Mouse (Mus musculus): Measurements from ENCODE around the gene 4931406P16Rik.

The 4931406P16Rik gene

DNA sequence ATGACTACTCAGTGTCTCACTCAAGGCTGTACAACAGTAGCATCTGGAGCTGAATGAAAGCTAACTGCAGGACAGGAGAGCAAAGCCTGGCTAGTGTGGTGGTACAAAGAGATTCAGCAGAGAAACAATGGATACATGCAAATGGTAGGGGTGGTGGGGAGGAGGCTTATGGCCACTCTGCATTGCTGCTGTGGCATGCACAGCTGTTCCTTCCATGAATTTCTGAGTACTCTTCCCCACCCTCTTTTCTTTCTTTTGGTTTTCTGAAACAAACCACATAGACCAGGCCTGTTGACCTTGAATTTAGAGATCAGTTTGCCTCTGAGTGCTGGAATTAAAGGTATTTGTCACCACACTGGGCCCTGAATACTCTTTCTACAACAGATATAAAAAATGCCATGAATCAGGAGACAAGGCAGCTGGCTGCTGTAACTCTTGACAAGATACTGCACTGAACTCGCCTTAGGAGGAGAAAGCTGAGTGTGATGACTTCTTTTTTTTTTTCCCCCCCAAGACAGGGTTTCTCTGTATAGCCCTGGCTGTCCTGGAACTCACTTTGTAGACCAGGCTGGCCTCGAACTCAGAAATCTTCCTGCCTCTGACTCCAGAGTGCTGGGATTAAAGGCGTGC lies 66.4 kb downstream of the 4931406P16Rik start:
- DNase-seq (ENCODE audit: low spot score) = no peak

GRCm38 (mm10) chr7:34242176-34242575 lies 71.2 kb downstream of the 4931406P16Rik start:
- no peak for DNase-seq (ENCODE audit: low spot score)

GRCm38 (mm10) chr7:34238086-34238485 lies 75.3 kb downstream of the 4931406P16Rik start:
- no peak for DNase-seq (ENCODE audit: low spot score)

GRCm38 (mm10) chr7:34235602-34236001 lies 77.7 kb downstream of the 4931406P16Rik start:
- no peak for DNase-seq (ENCODE audit: low spot score)

GRCm38 (mm10) chr7:34234610-34235561 lies 78.5 kb downstream of the 4931406P16Rik start:
- DNase-seq (ENCODE audit: low spot score) = peak; percentile 28

GRCm38 (mm10) chr7:34233909-34234609 lies 79.3 kb downstream of the 4931406P16Rik start:
- DNase-seq (ENCODE audit: low spot score) = peak; percentile 92

- DNase-seq (ENCODE audit: low spot score) = no peak
These were observed 80.3 kb downstream of the 4931406P16Rik start for GRCm38 (mm10) chr7:34232785-34233725.

- peak; percentile 81 for DNase-seq (ENCODE audit: low spot score)
These were observed 83.2 kb downstream of the 4931406P16Rik start, which contains the start of gene Gpi1 for GRCm38 (mm10) chr7:34230116-34230515. Gpi1 (minus strand) TSS chr7:34230336.

DNA sequence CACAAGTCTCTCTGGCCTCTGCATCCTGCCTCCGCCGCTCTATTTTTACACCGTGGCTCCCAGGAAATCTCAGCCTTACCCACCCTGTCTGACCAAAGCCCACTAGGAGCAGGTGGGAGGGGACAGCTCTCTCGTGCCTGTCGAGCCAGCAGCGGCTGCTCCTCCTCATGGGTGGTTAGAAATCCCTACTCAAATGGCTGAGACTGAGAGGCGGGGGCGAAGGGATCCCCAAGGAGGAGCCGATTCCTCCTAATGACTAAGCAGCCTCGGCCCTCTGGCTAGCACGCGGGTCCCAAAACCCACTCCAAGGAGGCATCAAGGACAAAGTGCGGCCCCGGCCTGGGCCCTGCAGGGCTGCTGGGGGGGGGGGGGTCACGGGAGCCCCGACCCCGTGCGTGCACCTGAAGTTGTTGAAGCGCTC lies 83.7 kb downstream of the 4931406P16Rik start:
- DNase-seq (ENCODE audit: low spot score) = peak; percentile 44

GRCm38 (mm10) chr7:34229153-34229552 lies 84.2 kb downstream of the 4931406P16Rik start:
- DNase-seq (ENCODE audit: low spot score) = no peak

DNA sequence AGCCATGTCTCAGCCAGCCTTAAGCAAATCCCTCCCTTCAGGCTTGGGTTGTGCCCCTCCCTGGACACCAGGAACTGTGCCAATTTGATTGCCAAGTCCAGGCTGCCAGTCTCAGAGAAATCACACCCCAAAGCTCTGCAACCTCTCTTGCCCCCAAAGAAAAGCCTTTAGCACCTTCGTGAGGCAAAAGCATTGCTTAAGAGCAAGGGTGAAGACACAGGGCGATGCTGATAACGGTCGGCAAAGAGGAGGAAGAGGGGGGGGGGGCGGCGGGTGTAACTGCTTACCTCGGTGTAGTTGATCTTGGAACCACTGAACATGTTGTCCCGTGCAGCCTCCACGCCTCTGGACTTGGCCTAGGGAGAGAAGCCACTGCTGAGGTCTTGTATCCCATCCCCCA lies 84.7 kb downstream of the 4931406P16Rik start:
- no peak for DNase-seq (ENCODE audit: low spot score)

DNA sequence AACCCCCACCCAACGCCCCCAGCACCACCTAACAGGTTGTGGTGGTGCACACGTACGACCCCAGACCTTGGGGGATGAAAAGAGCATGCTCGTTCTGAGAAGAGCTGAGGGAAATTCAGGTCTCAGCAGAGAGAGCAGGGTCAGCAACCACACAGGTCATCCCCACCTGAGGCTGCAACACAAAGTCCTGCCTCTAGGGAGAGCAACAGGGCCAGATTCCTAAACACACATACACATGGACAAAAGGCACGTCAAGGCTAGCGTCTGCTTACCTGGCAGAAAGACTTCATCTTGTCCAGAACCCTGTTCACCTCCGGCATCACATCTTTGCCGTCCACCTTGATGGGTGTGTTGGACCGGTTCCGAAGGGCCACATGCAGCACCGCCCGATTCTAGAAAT lies 86.5 kb downstream of the 4931406P16Rik start:
- no peak for DNase-seq (ENCODE audit: low spot score)

- no peak for DNase-seq (ENCODE audit: low spot score)
These were observed 87.3 kb downstream of the 4931406P16Rik start for GRCm38 (mm10) chr7:34226086-34226485.

GRCm38 (mm10) chr7:34224308-34224707 lies 89.0 kb downstream of the 4931406P16Rik start:
- no peak for DNase-seq (ENCODE audit: low spot score)

GRCm38 (mm10) chr7:34222340-34222739 lies 91.0 kb downstream of the 4931406P16Rik start:
- DNase-seq (ENCODE audit: low spot score) = no peak

GRCm38 (mm10) chr7:34221594-34222250 lies 91.6 kb downstream of the 4931406P16Rik start:
- DNase-seq (ENCODE audit: low spot score) = no peak

GRCm38 (mm10) chr7:34218496-34218895 lies 94.9 kb downstream of the 4931406P16Rik start:
- no peak for DNase-seq (ENCODE audit: low spot score)

- no peak for DNase-seq (ENCODE audit: low spot score)
These were observed 96.9 kb downstream of the 4931406P16Rik start for GRCm38 (mm10) chr7:34216474-34216873.

GRCm38 (mm10) chr7:34215481-34215880 lies 97.9 kb downstream of the 4931406P16Rik start:
- DNase-seq (ENCODE audit: low spot score) = no peak

- no peak for DNase-seq (ENCODE audit: low spot score)
These were observed 98.7 kb downstream of the 4931406P16Rik start for GRCm38 (mm10) chr7:34214644-34215043.

DNA sequence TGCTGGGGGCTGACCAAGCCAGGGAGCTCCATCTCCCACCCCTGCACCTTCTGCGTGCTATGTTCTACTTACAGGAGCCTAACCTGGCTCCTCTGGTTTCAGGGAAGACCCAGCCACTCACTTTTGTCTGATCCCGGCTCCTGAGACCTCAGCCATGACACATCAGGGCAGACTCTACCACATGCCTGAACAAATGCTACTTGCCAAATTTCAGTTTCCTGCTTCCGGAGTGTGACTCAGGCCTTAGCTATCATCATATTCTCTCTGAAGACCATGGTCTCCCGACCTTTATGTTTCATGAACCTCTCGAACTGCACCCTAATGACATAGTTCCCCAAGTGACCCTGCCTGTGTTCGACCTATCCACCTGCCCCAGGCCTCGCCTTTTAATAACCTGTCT lies 100.1 kb downstream of the 4931406P16Rik start:
- DNase-seq (ENCODE audit: low spot score) = no peak

Data from c-Kit-positive CD71-positive TER-119-positive erythroid progenitor cells, embryonic 14.5 days (primary cell).